Mouse (Mus musculus): ENCODE measurements around the gene Srprb.
"Not testable (repeated sequence)": the region's sequence is repeated elsewhere in the genome, so short reads cannot be mapped to it uniquely, and the experiment has no call there.

Srprb gene

DNA sequence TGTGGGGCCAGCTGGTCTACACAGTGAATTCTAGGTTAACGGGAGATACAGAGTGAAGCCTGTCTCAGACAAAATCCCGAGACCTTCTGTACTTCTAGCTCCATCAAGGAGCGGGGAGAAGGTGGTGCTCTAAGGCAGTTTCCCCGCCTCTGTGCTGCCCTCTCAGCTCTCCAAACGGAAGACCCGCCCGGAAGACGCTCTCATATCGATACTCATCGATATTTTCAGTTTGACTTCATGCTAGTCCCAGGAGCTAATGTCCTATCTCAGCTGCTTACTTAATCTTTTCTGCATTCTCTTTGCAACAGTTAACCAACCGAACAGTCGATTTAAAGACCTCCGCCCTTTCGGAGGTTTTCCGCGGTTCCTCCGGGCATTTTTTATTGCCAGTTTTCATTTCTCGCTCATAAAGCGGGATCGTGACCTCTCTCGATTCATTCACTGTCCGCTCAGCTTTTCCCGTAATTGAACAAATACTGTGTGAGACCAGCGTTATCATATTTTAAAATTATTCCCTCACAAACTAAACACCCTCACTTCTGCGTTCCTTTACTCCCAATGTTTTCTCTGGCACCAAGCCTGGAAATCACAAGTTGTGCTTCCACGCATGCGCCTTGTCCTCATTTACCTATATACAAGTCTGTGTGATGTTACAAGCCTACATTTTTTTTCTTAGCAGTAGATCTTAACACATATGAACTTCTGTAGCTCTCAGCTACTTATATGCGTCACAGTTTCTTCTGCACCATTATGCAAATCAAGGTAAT is 10.9 kb upstream of the Srprb start:
- no peak for DNase-seq (ENCODE audit: low spot score in 2 of 2)

DNA sequence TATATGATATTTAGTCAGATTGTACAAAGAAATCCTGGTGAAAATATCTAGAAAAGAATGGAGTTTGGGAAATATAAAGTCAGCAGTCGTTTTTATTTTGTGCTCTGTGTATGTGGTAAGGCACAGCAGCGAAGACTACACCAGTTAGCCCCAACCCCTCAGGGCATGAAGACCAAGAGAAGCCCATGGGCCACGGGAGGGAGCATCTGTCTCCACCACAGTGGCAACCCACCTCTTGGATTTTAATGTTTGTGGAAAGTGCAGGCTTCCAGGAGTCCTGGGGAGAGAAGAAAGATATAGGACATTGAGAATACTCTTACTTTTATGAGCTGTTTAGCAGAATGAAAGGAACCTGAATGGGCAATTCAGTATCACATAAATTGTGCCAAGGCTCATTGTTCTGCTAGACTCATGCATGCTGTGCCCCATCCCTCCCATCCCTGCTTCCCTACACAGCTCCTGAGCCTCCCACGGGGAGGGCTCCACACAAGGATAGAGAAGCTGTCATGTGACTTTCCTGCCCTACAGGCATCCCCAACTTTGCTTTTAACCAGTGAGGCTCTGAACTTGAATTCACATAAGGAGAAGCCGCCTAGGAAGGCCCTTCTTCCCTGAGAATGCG is 7.0 kb upstream of the Srprb start:
- DNase-seq (ENCODE audit: low spot score in 2 of 2), result no peak

DNA sequence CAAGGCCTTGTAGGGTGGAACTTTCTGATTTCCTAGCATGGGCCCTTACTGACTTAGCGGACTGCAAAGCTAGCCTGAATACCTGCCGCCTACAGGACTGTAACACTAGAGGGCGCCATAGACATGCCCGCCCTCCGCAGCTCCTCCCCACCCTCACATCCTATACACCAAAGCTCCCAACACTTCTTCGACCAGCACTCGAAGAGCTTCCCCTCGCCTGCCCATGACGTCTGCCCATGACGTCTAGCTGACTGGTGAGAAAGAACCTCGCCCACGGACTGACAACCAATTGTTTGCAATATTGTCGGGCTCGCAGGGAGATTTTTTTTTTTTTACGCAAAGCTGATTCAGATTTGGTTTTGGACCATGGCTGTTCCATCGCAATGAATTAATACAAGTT is 5.9 kb upstream of the Srprb start:
- peak in 1 of 2 experiments; percentile 42 for DNase-seq (ENCODE audit: low spot score in 2 of 2)

DNA sequence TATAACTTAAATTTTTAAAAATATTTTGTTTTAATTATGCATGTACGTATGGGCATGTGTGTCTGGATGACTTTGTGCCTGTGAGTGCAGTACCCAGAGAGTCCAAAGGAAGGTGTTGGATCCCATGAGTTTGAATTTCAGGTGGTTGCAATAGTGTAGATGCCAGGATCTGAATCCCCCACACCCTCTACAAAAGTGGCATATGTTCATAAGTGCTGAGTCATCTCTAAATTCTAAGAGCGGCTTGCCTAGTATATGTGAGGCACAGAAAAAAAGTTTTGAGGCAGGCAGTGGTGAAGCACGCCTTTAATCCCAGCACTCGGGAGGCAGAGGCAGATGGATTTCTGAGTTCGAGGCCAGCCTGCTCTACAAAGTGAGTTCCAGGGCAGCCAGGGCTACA is 3.8 kb upstream of the Srprb start:
- no peak for DNase-seq (ENCODE audit: low spot score in 2 of 2)

DNA sequence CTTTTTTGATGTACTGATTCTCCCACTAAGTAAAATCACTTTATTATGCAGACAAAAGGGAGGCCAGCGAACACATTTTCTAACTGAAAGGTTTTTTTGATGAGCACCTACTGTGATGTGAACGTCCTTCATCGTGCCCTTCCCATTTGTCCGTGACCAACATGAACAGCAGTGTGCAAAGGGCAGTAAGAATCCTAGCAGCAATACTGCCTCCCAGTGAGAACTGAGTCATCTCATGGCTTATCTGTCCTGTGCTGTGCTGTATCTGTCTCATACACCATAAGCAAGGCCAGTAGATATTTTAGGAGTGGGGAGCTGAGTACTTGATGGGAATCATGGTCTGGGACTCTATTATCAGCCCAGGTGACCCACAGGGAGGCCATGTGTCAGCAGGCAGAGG is 13.5 kb downstream of the Srprb start:
- DNase-seq (ENCODE audit: low spot score in 2 of 2), result no peak

DNA sequence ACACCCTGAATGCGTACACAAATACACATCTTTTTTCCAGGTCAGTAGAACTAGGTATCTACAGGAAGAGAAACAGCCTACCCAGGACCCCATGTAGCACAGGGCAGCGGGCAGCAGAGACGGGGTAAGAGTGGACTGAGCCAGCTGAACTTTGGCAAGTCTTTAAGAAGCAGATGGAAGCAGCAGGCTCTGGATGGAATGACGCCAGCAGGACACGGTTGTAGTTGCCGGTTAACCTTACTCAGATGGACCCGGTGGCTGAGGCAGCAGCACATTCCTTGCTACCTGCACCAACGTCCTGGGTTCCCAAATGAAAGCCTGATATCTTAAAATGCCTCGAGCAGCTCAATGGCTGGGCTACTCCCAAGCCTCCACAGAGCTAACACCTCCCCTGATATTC is 15.2 kb downstream of the Srprb start:
- no peak for DNase-seq (ENCODE audit: low spot score in 2 of 2)

DNA sequence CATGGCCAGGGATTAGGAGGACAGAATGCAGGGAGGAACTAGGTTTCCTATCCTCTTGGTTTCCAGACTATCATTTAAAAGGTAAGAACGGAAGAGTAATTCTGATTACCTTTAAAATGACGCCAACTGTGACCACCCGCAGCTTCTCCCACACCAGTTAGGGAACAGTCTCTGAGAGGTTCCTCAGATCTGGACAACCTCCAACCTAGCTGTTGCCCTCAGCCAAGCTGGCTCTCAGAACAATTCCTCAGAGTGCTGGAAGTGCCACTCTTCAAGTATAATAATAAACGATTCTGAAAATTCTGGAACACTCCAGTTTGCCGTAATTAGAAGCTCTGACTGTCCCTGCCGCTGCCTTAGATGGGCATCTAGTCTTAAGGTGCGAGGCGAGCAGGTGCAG is 16.0 kb downstream of the Srprb start:
- no peak for DNase-seq (ENCODE audit: low spot score in 2 of 2)

DNA sequence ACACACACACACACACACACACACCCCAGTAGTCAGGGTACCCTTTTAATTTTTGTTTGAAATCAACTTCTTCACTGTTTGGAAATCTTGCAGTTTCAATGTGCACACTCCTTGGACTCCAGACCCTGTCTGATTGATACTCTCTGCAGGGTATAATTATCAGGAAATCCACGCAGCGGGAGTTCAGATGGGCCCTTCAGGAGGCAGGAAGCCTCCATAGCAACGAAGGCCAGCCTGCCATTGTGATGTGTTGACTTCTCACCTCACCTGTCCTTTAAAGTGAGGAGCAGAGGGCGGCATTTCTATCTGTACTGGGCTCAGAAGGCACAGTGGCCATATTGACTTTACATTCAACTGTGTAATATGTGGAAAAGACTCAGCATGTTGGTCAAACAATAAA is 17.1 kb downstream of the Srprb start:
- no peak for DNase-seq (ENCODE audit: low spot score in 2 of 2)

DNA sequence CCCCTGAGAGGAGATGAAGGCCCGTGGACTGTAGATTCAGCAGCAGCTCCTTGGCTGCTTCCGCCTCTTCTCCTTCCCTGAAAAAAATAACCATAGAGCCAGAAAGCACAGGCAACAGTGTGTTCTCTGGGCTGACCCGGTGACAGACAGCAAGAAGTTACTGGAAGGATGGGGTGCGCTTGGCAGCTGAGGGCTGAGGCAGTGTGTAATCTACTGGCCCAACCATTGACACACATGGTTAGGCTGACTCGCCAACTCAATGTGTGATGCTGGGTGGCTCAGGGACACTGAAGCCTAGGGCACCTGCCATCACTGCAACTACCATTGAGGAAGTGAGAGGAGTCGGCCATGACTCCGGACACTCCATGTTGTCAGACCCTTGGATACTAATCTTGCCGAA is 20.1 kb downstream of the Srprb start:
- no peak for DNase-seq (ENCODE audit: low spot score in 2 of 2)

DNA sequence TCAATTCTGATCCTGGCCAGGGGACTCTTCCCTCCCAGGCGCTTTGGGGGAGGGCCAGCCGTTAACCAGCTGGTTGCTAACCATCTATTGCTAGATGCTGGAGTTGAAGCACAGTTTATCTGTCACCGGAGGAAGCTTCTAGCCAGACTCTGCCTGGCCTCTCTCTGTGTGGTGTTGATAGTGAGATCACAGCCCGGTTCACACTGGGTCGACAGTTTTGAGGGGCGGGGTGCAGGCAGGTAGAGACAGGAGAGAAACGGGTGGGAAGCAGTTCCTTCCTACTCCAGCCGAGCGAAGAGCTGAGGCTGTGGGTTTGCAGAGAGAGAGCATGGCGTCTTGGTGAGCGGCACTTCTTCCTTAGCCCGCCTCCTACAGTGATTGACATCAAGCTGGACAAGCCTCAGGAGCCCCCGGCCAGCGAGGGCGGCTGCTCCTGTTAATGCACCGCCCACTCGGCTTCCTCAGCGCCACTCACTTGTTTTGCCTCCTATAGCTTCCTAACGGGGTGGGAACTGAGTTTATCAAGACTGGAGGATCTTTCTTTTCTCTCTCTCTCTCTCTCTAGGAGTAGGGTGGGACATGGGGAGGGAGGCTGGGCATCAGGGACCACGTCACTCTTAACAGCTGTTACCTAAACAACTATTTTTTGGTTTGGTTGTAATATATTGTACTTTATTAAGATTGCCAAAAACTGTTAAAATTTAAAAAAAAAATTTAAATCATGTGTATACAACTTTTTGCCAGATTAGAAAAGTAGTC is 21.0 kb downstream of the Srprb start:
- peak in 1 of 2 experiments; percentile 54 for DNase-seq (ENCODE audit: low spot score in 2 of 2)

DNA sequence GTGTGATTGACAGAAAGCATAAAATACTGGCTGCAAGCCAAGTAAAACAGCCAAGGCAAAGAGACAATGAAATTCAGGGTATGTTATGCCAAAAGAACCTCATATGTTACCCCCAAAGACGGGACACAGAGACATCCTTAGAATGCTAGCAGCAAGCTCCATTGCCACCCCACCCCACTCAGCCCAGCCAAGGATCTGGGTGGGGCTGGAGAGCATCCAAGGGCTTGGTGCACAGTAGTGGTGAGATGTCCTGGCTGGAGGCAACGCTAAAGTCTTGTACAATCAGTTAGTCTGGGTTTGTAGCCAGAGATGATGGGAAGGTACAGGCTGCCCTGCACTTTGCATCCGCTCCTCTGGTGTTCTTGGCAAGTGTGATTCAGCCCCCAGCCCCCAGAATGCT is 21.6 kb downstream of the Srprb start:
- no peak for DNase-seq (ENCODE audit: low spot score in 2 of 2)

DNA sequence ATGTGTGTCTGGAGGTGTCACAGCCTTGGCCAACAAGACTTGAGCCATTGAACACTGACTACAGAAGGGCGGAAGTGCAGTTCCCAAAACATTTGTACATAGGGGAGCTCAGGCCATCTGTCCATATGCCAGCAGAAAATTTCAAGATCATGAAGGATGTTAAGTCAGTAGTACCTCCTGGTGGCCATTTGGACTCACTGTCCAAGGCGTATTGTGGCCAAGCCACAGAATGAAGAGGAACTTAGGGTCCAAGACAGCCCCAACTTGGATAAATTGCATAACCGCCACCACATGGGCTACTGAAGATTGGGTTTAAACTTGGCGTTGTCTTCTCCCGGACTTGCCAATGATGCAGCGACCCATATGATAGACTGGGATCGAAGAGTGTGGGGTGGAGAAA is 26.2 kb downstream of the Srprb start:
- DNase-seq (ENCODE audit: low spot score in 2 of 2), result no peak

DNA sequence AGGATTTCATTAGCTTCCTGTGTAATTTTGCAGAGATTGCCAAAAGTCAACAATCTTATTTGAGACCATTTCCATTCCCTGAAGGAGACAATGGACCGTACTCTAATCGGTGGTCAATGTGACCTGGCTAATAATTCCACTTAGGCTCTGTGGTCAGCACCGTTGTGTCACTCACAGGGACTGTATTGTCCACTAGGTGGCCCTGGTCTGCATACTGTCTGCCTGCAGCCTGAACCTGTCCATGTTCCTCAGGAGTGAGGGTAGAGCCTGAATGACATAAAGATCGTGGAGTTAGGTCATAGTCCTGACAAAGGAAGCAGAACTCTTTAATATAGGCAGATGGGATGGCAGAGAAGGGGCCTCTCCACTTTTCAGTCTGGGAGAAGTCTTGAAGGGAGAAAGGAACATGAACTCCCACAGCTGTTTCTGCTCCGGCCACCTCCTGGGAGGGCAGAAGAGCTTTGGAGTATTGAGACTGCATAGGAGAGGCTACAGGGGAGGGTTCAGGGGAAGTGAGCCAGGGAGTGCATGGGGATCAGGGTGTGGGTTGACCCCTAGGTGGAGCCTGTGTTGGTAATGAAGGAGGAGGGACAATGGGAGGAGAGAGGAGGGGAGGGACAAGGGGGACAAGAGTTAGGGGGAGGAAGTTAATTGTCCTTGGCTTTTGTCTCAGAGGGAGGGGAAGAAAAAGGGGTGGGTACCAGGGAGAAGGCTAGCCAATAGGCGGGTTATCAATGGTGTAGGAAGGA is 27.0 kb downstream of the Srprb start:
- no peak for DNase-seq (ENCODE audit: low spot score in 2 of 2)

DNA sequence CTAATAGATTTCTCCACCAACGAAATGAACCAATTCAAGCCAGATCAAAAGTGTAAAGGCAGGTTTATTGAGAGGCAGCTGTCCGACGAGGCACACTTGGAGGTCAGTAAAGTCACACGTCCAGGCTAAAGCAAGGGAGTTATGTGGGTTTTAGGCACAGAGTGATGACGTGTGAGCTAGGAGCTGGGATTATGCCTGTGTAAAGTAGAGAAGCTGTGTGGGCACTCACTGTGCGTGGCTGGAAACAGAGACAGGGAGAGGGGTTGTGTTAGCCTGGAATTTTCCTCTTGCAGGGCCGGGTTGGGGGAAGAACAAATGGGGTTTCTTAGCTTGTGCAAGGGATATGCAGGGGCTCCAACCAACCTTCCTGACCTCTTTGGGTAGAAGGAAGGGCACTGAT is 33.2 kb downstream of the Srprb start:
- DNase-seq (ENCODE audit: low spot score in 2 of 2), result no peak

DNA sequence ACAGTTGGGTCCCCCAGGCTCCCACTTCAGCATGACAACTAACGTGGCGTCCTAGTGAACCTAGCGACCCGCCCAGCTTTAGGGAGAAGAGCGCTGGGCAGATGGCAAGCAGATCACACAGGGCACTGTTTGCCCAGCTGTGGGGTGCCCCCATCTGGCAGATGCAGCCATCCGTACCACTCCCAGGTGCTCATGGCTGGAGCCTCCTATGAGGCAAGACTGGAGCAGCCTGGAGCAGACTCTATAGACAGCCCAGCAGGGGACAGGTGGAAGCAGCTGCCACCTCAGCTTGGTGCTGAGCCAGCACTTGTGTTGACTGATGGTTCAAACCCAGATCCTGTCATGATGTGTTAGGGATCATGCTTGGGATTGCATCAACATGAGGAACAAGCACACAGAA is 33.9 kb downstream of the Srprb start:
- DNase-seq (ENCODE audit: low spot score in 2 of 2), result no peak

DNA sequence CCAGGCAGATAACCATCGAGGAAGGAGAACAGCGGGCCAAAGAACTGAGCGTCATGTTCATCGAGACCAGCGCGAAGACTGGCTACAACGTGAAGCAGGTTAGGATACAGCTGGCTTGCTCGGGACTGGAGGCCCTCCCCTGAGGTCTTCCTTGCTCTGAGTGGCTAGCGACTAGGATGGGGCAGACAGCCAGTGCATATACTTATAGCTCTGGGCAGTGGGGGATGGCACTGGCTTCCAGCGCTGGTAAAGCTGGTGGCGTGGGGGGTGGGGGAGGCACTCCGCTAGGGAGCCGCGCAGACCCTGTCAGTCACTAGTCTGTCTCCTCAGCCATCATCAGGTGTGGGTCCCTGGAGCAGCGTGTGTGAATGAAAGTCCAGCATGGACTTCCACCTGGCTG is 38.1 kb downstream of the Srprb start:
- DNase-seq (ENCODE audit: low spot score in 2 of 2), result no peak

DNA sequence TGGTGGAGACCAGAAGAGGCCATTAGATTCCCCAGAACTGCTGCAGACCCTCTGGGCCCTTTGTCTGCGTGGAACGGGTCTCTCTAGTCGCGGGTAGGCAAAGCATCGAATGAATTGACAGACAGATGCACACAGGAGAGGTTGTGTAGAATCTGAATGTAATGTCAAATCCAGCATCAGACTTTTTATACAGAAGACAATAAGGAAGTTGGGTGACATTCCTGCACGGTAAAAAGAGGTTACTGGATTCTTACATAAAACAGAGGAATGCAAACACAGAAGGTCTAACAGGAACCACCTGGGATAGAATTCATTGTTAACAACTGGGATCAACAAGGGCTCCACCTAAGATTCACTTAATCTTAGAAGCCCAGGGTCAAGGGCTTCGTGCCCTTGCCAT is 46.8 kb downstream of the Srprb start:
- DNase-seq (ENCODE audit: low spot score in 2 of 2), result not testable (repeated sequence)

DNA sequence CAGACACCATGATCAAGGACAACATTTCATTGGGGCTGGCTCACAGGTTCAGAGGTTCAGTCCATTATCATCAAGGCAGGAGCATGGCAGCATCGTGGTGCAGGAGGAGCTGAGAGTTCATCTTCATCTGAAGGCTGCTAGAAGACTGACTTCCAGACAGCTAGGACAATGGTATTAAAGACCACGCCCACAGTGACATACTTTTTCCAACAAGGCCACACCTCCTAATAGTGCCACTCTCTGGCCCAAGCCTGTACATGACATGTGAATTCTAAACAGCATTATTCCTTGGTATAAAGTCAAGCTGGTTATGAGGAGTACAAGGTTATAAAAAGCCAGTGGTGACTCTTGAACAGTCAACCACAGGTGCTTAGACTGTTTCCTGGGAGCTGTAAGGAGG is 47.4 kb downstream of the Srprb start:
- no peak for DNase-seq (ENCODE audit: low spot score in 2 of 2)

DNA sequence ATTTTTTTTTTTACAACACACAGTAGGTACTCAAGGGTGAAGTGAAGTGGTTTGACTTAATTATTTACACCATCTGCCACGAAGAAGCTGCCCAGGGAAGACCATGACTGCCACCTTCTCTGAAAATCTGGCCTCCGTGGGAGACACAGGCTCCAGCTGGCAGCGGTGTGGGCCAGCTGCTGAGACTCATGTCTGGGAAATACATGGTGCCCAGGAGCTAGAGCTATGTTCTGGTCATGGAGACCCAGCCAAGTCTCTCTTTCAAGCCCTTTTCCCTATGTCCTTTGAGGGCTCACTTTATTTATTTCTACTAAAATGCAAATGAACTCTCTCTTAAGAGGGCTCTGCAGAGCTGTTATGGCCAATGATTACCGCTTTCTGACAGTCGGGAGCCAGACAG is 48.7 kb downstream of the Srprb start:
- DNase-seq (ENCODE audit: low spot score in 2 of 2), result no peak

DNA sequence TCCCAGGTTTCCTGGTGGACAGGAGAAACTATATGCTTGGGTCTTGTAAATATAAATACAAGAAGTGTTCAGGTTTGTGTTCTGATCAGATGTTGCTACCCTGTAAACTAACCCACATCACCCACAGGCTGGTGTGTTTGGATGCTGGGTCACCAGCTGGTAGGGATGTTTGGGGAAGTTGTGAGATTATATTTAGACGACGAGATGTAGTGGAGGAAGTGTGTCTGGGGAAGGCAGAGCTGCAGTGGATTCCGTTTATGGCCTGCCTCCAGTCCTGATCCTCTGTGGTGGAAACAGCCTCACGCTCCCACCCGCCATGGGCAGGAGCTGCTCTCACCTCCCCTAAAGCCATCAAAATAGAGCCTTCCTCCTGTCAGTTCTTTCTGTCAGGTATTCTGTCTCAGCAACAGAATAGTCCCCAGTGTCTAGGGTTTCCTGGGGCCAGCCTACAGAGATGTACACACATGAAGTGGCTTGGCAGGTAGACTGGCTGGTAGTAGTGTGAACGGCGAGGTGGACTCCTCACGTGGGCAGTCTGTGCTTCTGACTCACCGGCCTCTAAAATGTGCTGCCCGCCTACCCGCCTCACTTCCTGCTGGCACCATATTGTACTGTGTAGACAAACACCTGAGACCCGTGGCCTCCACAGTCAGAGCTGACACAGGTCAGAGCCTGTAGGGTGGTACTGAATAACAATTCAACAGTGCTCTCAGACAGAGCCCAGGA is 52.7 kb downstream of the Srprb start:
- DNase-seq (ENCODE audit: low spot score in 2 of 2), result no peak

DNA sequence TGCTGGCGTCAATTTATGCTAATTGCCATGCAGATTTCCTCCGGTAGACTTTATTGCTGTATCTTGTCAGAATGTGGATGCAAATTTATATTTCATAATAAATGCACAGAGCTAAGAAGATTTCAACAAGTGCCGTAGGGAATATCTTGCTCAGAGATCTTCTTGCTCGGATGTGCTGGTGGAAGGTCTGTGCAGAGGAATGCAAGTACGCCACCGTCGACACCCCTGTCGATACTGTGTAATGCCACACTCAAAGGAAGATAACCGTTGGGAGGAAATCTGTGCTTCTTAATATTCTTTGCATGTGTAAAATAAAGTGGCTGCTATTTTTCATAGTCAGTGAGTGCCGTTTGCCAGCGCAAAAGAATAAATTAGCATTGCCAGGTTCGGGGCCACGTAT is 54.8 kb downstream of the Srprb start:
- no peak for DNase-seq (ENCODE audit: low spot score in 2 of 2)

DNA sequence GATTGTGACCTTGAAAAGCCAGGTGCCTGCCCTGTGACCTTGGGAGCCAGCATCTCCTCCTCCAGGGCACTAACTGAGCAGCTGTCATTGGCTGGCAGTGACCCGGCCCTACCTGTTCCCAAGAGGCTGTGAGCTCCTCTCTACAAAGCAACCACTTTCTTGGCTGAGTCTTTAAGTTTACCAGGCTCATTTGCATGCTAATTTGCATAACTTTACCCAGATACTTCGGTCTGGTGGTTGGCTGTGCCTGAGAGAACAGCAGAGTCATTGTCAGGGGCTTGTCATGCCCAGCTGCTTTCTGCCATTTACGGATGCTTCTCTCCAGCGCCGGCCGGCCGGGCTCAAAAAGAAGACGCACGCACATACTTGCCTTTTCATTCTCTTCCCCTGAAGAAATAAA is 55.2 kb downstream of the Srprb start:
- DNase-seq (ENCODE audit: low spot score in 2 of 2), result no peak

Data from frontal cortex, postnatal 10 days (tissue).